Mouse (Mus musculus) E14TG2a.4 (cell line): ENCODE data around the gene Gnao1.

Experiments
- H3K27me3 ChIP-seq: 2 replicates; pipeline ENCODE4 v1.6.1; 2014; ENCODE audit warnings: low read length, control low read depth; ENCODE audit not compliant: insufficient read depth
- H3K36me3 ChIP-seq: 2 replicates; pipeline ENCODE4 v1.6.1; 2014; ENCODE audit warnings: low read length, control low read depth; ENCODE audit not compliant: insufficient read depth
- H3K4me1 ChIP-seq: replicated peaks from 2 replicates; pipeline ENCODE4 v1.6.1; 2014; ENCODE audit warnings: low read depth, low read length, control low read depth
- H3K4me3 ChIP-seq: replicated peaks from 2 replicates; pipeline ENCODE4 v1.5.1; 2014; ENCODE audit warnings: mild to moderate bottlenecking, low read length
- H3K9me3 ChIP-seq: 2 replicates; pipeline ENCODE4 v1.6.1; 2014; ENCODE audit warnings: low read length, control low read depth
- CTCF ChIP-seq: conservative IDR thresholded peaks from 2 replicates; pipeline ENCODE4 v1.5.1; 2014; ENCODE audit warnings: low read length
- NANOG ChIP-seq: IDR thresholded peaks from 2 replicates; pipeline ENCODE4 v1.6.1; 2014; ENCODE audit warnings: borderline replicate concordance, low read length, mixed read lengths
- POU5F1 ChIP-seq: IDR thresholded peaks from 2 replicates; pipeline ENCODE4 v1.6.1; 2014; ENCODE audit warnings: low read length, borderline replicate concordance

The Gnao1 gene

GRCm38 (mm10) chr8:93840486-93840885, 30.7 kb downstream of the Gnao1 start:
- H3K4me3 ChIP-seq: no peak overlapping the region
- peaks cover 3% of the 10 kb centered on the region for H3K27me3 ChIP-seq
- no peaks in the 10 kb centered on the region for H3K9me3 ChIP-seq
- no peak for TF ChIP-seq POU5F1
- no peak for TF ChIP-seq CTCF
- no peak for TF ChIP-seq NANOG
- no peaks in the 10 kb centered on the region for H3K4me1 ChIP-seq
- no peaks in the 10 kb centered on the region for H3K36me3 ChIP-seq

- no peak overlapping the region for H3K4me3 ChIP-seq
- H3K27me3 ChIP-seq: peaks cover 3% of the 10 kb centered on the region
- no peaks in the 10 kb centered on the region for H3K9me3 ChIP-seq
- H3K36me3 ChIP-seq: no peaks in the 10 kb centered on the region
- TF ChIP-seq CTCF (no peak), POU5F1 (no peak), NANOG (no peak)
- H3K4me1 ChIP-seq: no peaks in the 10 kb centered on the region
Observed at GRCm38 (mm10) chr8:93840956-93841752, 31.4 kb downstream of the Gnao1 start.

GRCm38 (mm10) chr8:93842574-93842973, 32.8 kb downstream of the Gnao1 start:
- Histone ChIP-seq H3K36me3 (no peaks in the 10 kb centered on the region), H3K27me3 (peaks cover 3% of the 10 kb centered on the region), H3K9me3 (peaks cover 3% of the 10 kb centered on the region), H3K4me3 (no peak overlapping the region), H3K4me1 (no peaks in the 10 kb centered on the region)
- TF ChIP-seq POU5F1: no peak
- no peak for TF ChIP-seq CTCF
- no peak for TF ChIP-seq NANOG

GRCm38 (mm10) chr8:93843858-93844502, 34.2 kb downstream of the Gnao1 start:
- Histone ChIP-seq H3K4me3 (no peak overlapping the region), H3K9me3 (peaks cover 17% of the 10 kb centered on the region), H3K4me1 (no peaks in the 10 kb centered on the region), H3K27me3 (peaks cover 3% of the 10 kb centered on the region; the same call in 1 of the 2 replicates), H3K36me3 (no peaks in the 10 kb centered on the region)
- TF ChIP-seq NANOG (no peak), CTCF (no peak; the same call in 1 of the 2 replicates), POU5F1 (no peak)

GRCm38 (mm10) chr8:93845186-93845585, 35.4 kb downstream of the Gnao1 start:
- no peak for TF ChIP-seq POU5F1
- no peak for TF ChIP-seq CTCF
- TF ChIP-seq NANOG: no peak
- no peaks in the 10 kb centered on the region for H3K36me3 ChIP-seq
- no peak overlapping the region for H3K4me3 ChIP-seq
- H3K27me3 ChIP-seq: peaks cover 3% of the 10 kb centered on the region; the same call in 1 of the 2 replicates
- H3K4me1 ChIP-seq: no peaks in the 10 kb centered on the region
- H3K9me3 ChIP-seq: peaks cover 20% of the 10 kb centered on the region

- Histone ChIP-seq H3K4me1 (no peaks in the 10 kb centered on the region), H3K9me3 (peaks cover 20% of the 10 kb centered on the region), H3K27me3 (no peaks in the 10 kb centered on the region), H3K4me3 (no peak overlapping the region), H3K36me3 (no peaks in the 10 kb centered on the region)
- TF ChIP-seq POU5F1 (no peak), NANOG (no peak), CTCF (no peak)
Observed at GRCm38 (mm10) chr8:93852087-93852645, 42.4 kb downstream of the Gnao1 start.

GRCm38 (mm10) chr8:93852851-93853461, 43.2 kb downstream of the Gnao1 start:
- Histone ChIP-seq H3K4me3 (no peak overlapping the region), H3K36me3 (no peaks in the 10 kb centered on the region), H3K27me3 (no peaks in the 10 kb centered on the region), H3K9me3 (peaks cover 14% of the 10 kb centered on the region), H3K4me1 (no peaks in the 10 kb centered on the region)
- TF ChIP-seq NANOG (no peak), POU5F1 (no peak), CTCF (no peak)

GRCm38 (mm10) chr8:93854676-93855075, 44.9 kb downstream of the Gnao1 start:
- no peaks in the 10 kb centered on the region for H3K9me3 ChIP-seq
- H3K4me1 ChIP-seq: no peaks in the 10 kb centered on the region
- no peaks in the 10 kb centered on the region for H3K27me3 ChIP-seq
- no peaks in the 10 kb centered on the region for H3K36me3 ChIP-seq
- no peak for TF ChIP-seq CTCF
- TF ChIP-seq NANOG: no peak
- no peak for TF ChIP-seq POU5F1
- H3K4me3 ChIP-seq: no peak overlapping the region
